Mouse (Mus musculus): ENCODE measurements around the gene Tbc1d16.
A peak's percentile ranks its signal among the peaks of the same experiment; 100 is the strongest.
"Not testable (repeated sequence)": the region's sequence is repeated elsewhere in the genome, so short reads cannot be mapped to it uniquely, and the experiment has no call there.

Tbc1d16 gene

GRCm38 (mm10) chr11:119228091-119228781 lies at the start of gene Tbc1d16, which contains the start of gene Ccdc40:
Tbc1d16 (minus strand) TSS chr11:119228499.
Ccdc40 (plus strand) TSS chr11:119228572.
- DNase-seq = peak; percentile 81 to 83

DNA sequence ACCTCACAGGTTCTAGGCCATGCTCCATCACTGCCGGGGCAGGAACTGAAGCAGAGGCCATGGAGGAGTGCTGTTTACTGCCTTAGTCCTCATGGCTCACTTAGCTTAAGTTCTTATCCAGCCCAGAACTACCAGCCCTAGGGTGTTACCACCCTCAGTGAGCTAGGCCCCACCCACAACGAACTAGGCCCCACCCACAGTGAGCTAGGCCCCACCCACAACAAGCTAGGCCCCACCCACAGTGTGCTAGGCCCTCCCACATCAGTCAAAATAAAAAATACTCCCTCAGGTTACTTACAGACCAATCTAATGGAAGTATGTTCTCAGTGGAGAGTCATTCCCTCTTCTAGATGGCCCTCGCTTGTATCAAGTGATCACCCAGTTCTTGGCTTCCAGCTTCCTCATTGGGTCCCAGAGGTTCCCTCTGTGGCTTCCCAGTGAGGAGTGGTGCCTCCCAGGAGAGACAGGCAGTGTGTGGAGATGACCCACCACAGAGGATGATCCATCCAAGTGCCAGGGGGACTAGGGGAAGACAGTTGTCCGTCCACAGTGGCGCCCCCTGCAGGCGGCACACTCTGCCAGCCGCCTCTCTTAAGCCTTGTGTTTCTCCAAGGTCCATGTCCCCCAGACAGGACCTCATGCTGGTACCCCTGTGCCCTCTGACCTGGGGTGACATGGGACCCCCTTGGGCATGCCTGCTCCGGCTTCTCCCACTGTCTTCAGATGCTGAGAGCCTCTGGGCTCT lies 45.1 kb upstream of the Tbc1d16 start:
- no peak for DNase-seq

DNA sequence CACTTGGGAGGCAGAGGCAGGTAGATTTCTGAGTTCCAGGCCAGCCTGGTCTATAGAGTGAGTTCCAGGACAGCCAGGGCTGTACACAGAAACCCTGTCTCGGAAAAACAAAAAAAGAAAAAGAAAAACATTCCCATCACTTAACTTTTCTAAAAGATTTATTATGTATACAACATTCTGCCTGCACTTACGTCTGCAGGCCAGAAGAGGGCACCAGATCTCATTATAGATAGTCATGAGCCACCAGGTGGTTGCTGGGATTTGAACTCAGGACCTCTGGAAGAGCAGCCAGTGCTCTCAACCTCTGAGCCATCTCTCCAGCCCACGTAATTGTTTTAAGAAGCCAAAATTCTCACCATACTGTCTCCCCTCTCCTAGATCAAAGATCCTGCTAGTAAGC lies 44.2 kb upstream of the Tbc1d16 start:
- not testable (repeated sequence) for DNase-seq

- peak in 1 of 2 experiments; percentile 31 for DNase-seq
Measured at GRCm38 (mm10) chr11:119268557-119269195, 40.4 kb upstream of the Tbc1d16 start.

DNA sequence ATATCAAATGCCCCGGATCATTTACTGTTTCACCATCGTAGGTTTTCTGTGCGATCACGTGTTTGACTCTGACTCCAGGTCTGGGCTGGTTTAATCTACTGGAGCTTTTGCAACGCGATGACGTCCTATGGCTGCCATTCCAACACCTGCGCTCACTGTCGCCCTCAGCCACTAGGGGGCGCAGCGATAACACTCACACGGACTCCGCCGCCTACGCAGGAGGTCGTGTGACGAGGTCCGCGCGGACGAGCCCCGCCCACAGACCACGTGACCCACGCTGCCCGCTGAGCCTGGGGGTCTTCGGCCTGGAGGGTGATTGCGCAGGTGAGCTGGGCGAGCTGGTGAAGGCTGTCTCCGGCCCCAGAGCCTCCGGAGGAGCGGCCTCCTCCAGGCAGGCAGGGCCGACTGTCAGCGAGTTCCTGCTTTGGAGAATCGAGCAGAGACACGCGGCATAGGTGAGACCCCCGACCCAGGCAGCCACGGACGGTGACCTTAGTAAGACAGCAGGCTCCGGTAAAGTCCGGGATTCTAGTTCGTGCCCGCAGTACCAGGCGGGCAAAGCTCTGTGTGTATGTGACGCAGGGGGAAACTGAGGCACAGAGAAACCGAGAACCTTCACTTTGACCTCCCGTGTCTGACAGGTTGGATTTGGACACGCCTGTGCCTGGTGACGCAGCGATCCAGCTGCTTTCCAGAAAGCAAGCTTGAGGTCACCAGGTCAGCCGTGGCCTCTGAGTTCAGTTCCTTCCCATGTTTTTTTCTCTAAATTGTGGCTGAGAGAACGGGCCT lies 39.7 kb upstream of the Tbc1d16 start, which contains the start of gene Gaa:
Gaa (plus strand) TSS at position 120 of the 789 bp plus-strand sequence.
- DNase-seq = peak; percentile 93 to 96

DNA sequence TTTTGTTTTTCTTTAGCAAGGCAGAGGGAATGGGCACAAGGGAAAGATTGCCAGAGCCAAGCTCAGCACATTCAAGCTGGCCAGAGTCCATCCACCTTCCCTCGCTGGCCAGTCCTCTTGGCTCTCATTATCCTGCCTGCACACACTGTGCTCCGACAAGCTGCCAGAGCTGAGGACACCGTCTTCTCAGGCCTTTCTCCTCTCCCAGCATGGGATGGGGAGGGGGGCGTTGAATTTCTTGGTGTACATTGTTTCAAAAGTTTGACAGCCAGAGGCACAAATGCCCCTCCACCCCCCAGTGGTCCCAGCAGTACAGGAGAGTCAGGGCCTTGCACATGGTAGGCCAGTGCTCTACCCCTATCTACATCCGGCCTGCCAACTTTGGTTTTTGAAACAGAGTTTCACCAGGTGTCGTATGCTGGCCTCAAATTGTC lies 39.0 kb upstream of the Tbc1d16 start:
- peak; percentile 25 to 69 for DNase-seq

DNA sequence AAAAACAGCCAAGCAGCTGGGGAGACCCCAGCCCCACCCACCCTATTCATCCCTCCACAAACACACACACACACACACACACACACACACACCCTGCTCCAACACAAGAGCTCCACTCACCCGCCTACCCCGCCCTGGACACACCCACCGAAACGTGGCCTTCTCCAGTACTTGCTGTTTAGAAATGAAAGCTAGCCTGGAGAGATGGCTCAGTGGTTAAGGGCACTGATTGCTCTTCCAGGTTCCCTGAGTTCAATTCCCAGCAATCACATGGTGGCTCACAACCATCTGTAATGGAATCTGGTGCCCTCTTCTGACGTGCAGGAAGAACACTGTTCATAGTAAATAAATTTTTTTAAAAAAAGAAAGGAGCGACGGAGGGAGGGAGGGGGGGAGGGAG lies 37.5 kb upstream of the Tbc1d16 start:
- no peak for DNase-seq

DNA sequence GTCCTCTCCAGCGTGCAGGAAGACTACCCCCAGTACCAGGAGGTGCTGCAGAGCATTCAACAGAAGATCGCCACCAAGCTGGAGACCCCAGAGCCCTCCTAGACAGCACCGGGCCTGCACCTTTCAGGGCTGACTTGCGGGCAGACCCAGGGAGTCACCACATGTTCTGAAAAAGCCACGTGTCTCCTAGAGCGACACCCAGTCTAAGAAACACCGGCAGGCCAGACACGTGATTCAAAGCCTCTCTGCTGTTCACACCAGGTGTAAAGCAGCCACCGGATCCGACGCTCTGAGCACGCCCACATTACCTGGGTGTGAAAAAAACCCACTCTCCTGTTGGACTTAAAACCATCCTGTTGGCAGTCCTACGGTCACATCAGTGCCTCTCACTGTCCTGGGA lies 36.1 kb upstream of the Tbc1d16 start:
- no peak for DNase-seq

DNA sequence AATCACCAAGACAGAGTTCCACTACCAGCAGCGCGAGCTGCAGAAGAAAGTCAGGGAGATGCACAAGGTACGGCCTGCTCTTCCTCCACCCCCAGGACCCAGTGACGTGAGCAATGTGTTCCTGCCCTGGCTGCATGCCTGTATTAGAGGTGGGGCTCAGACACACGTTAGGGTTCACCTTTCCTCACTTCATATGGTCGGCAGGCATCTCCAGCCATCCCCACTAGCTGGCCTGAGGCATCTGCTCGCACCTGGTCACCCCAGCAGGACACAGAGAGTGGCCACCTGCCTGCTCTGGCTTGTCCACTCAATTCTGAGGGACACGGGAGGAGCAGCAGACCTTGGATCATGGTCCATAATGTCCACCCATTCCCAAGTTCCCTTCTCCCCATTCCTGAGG lies 31.7 kb upstream of the Tbc1d16 start:
- DNase-seq = no peak

DNA sequence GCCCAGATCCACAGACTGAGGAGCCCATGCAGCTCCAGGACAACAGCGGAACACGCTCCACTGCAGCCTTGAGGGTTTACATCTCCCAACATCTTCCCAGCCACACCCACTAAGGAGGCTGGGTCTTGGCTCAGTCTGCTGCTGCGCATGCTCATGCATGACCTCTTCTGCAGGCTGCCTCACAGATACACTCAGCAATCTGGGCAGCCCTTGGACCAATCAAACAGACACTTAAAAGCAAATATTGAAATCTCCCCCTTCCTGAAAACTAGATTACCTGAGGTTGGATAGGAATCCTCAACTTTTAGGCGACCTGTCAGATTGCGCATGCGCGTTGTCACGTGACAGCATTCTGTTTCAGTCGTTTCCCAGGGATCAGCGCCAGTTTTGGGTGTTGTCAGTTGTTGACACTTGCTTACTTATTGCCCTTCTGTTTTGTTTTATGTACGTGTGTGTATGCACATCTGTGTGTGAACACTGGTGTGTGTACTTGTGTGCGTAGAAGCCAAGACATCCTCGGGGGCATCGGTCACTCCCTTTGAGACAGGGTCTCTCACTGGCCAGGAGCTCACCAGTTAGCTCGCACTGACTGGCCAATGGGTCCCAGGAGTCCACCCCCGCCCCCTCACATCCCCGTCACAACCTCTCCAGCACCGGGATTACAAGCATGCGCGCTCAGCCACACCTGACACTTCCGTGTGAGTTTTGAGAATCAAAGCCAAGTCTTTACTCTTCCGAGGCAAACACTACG lies 30.4 kb upstream of the Tbc1d16 start:
- DNase-seq = peak; percentile 72 to 75

GRCm38 (mm10) chr11:119258216-119258571 lies 29.9 kb upstream of the Tbc1d16 start:
- no peak for DNase-seq

- DNase-seq = not testable (repeated sequence)
Measured at GRCm38 (mm10) chr11:119256557-119256956, 28.3 kb upstream of the Tbc1d16 start.

GRCm38 (mm10) chr11:119252854-119253541 lies 24.7 kb upstream of the Tbc1d16 start:
- peak; percentile 70 to 72 for DNase-seq

DNA sequence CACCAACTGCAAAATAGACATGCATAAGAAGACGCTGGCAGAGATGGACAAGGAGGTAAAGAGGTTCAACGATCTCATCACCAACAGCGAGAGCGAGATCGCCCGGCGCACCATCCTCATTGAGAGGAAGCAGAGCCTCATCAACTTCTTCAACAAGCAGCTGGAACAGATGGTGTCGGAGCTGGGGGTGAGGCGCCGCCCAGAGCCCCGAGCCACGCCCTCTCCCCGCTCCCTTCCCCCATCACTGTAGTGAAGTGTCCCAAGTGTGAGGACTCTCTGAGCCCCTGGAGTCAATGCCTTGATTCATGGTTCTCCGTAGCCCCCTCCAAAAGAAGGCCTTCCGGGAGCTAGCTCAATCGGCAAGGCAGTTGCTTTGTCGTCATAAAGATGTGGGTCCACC lies 22.7 kb upstream of the Tbc1d16 start:
- DNase-seq = no peak

GRCm38 (mm10) chr11:119249011-119249410 lies 20.7 kb upstream of the Tbc1d16 start:
- peak; percentile 47 to 80 for DNase-seq

GRCm38 (mm10) chr11:119245543-119245942 lies 17.2 kb upstream of the Tbc1d16 start:
- DNase-seq = not testable (repeated sequence)

- DNase-seq = peak in 1 of 2 experiments; percentile 22
Measured at GRCm38 (mm10) chr11:119239480-119239879, 11.2 kb upstream of the Tbc1d16 start.

GRCm38 (mm10) chr11:119238305-119238721 lies 10.0 kb upstream of the Tbc1d16 start:
- peak; percentile 65 for DNase-seq

DNA sequence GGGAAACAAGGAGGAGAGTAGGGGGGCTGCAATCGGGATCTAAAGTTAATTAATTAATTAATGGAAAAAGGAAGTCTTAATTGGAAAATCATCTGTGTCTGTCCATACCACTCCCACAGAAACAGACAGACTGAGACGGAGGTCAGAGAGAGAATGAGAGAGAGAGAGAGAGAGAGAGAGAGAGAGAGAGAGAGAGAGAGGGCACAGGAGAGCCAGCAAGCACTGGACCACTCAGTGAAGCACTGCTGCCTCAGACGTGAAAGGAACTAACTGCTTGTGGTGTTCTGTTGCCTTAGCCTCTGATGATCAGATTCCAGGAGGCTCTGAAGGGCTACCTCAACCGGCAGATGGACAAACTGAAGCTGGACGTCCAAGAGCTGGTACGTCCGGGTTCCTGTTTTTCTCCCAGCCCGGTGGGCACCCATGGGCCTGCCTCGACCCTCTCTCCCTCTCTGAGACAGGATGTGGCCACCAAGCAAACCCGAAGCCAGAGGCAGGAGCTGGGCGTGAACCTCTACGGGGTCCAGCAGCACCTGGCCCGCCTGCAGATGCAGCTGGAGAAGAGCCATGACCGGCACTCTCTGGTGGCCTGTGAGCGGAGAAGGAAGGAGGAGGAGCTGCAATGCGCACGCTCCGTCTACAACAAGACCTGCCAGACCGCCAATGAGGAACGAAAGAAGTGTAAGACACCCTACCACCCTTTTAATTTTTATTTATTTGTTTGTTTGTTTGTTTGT lies 9.4 kb upstream of the Tbc1d16 start:
- peak; percentile 47 to 55 for DNase-seq

DNA sequence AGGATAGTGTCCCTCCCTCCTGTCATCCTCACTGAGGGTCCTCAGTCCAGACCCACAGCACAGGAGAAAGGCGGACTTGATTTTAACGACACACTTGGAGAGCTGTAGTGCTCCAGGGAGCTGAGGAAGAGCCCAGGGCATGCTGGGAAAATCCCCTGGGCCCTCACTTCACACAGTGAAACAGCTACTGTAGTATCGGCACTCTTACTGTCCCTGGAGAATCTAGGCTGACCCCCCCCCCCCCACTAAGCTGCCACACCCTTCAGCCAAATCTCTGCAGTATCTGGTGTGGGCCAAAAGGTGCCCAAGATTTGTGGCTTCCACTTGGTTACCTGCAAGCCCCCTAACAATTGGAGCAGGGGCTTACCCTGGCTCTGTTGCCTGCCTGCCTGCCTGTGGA lies 8.7 kb upstream of the Tbc1d16 start:
- DNase-seq = no peak

DNA sequence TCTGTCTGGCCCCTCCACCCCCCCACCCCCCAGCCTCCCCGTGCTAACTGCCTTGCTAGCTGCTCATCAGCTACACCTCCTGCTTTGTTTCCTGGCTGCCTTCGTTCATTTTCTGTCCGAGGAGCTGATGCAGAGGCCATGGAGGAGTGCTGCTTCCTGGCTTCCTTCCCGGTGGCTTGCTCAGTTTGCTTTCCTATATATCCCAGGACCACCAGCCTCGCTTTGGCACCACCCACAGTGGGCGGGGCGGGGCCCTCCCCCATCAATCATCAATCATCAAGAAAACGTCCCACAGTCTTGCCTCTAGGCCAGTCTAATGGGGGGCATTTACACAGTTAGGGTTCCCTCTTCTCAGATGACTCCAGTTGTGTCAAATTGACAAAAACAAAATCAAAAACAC lies 8.1 kb upstream of the Tbc1d16 start:
- peak in 1 of 2 experiments; percentile 24 for DNase-seq

Measured in lung, postnatal 4 days (tissue).